In the genomic region with DNA sequence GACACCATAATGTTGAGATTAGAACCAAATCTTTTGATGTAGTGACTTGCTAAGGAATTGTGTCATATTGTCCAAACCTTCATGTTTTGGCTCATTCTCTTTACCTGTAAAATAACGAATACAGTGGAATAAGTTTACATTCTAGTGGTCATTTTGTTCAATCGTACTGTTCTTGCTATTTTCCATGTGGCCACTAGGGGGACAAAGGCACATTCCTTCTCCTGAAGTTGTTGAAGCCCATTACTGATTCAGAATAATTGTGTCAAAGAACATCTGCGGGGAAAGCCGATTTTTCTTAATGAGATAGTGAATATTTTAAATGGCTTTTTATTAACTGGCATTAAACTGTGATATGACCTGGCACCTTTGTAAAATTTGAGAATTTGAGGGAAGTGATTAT, we compare ENCODE assay signal across 11 mouse cellular contexts. TPM values are rescaled to one million over a fixed set of nuclear protein-coding genes. Genes with fewer than 3 reads are reported as not detected.
DNase-seq lines count a peak whose midpoint lies in the region.
"Had no signal": no experiment of that assay in that cellular context is flagged by ENCODE, and none has a peak within 500 bp of the region (broad histone marks: within the 10 kb centered on the region; RNA-seq: fewer than 3 reads in every experiment).

No protein-coding gene starts in this region.

- H3K27me3 ChIP-seq in forebrain, embryonic 10.5 days (ENCODE audit: poor library complexity, severe bottlenecking) = peaks cover 20% of the 10 kb centered on the region

- H3K4me1 ChIP-seq in forebrain, embryonic 10.5 days = peaks cover 2% of the 10 kb centered on the region
- H3K4me1 ChIP-seq: liver, embryonic 13.5 days had no signal

- no peaks in the 10 kb centered on the region for H3K9me3 ChIP-seq in forebrain, embryonic 10.5 days
- H3K9me3 ChIP-seq: liver, embryonic 13.5 days had no signal

- no peak overlapping the region for H3K4me3 ChIP-seq in forebrain, embryonic 10.5 days
- H3K4me3 ChIP-seq: liver, embryonic 13.5 days had no signal

- H3K36me3 ChIP-seq in forebrain, embryonic 10.5 days (replicated peaks) = no peaks in the 10 kb centered on the region
- H3K36me3 ChIP-seq: liver, embryonic 13.5 days had no signal

- 58% methylated on average over 4 of the region's 4 CpGs for WGBS in forebrain, embryonic 10.5 days

- no peak overlapping the region for H3K27ac ChIP-seq in forebrain, embryonic 10.5 days
- H3K27ac ChIP-seq: liver, embryonic 13.5 days had no signal

- DNase-seq in cerebellum, postnatal 14 days = peak; percentile 47 to 57
- no peak for DNase-seq in cerebellum, adult 11 months
- peak; percentile 12 to 46 for DNase-seq in kidney, postnatal 36 days
- DNase-seq in kidney, postnatal 4 days = no peak
- DNase-seq in ES-CJ7 (ENCODE audit: low read depth, low spot score) = peak; percentile 18
- peak; percentile 21 for DNase-seq in induced T-regulatory cell, adult 2 months (ENCODE audit: low read depth)
- DNase-seq in right cerebral cortex, postnatal 10 days (ENCODE audit: low spot score in 2 of 2) = no peak
- no peak for DNase-seq in forebrain, embryonic 10.5 days (ENCODE audit: extremely low spot score, low spot score)
- DNase-seq: gastrocnemius, postnatal 14 days; liver, embryonic 13.5 days; thymus, postnatal 25 days had no signal

RNA-seq across cellular contexts. Expression of gene Cdh6, which starts 7.5 kb away (rescaled TPM):
- polyA plus RNA-seq in forebrain, embryonic 10.5 days (2016; fragmentation: Nextera tagmentation; extraction: Ambion mirVana) = 13.6 and 16.8 TPM in 2 replicates

Comparison
In these comparisons a context has a peak if more than half of its experiments do, and no peak if none do; other contexts are left out.
1. DNase-seq: peak in cerebellum, postnatal 14 days (2 of 2), kidney, postnatal 36 days (2 of 2), ES-CJ7 (single experiment) and induced T-regulatory cell, adult 2 months (single experiment); none in cerebellum, adult 11 months (single experiment), kidney, postnatal 4 days (0 of 2), right cerebral cortex, postnatal 10 days (0 of 2) and forebrain, embryonic 10.5 days (single experiment).